Mouse (Mus musculus) liver, embryonic 11.5 days (tissue): ENCODE measurements at regions not wholly inside any gene's neighbourhood (a gene's known extent, or its start where the extent isn't known, plus 50 kb on each side); places are given as distances from the start of the nearest gene placed in this dataset.

Experiments
- ATAC-seq: fragments of 200-750 bp; cut with Nextera tagmentation; replicated peaks from 2 replicates; pipeline ENCODE4 v1.8.0; 2017; ENCODE audit warnings: moderate number of reproducible peaks, mild to moderate bottlenecking, moderate TSS enrichment, moderate library complexity; ENCODE audit not compliant: low FRiP score
- DNase-seq: peaks from one replicate; pipeline ENCODE4 v3.0.0-alpha.2; 2017; ENCODE audit warnings: low spot score
- H3K27ac ChIP-seq: fragments of 300-500 bp; sonication (generic); 2 replicates; pipeline ENCODE4 v1.5.1; 2014; ENCODE audit warnings: mild to moderate bottlenecking, low read depth, low read length, control low read depth
- H3K27me3 ChIP-seq: fragments of 300-500 bp; sonication (generic); replicated peaks from 2 replicates; pipeline ENCODE4 v1.6.1; 2014; ENCODE audit warnings: low read length, mixed read lengths; ENCODE audit not compliant: control insufficient read depth, insufficient read depth
- H3K36me3 ChIP-seq: fragments of 300-500 bp; sonication (generic); 2 replicates; pipeline ENCODE4 v1.6.1; 2014; ENCODE audit warnings: mild to moderate bottlenecking, low read length, moderate library complexity, mixed read lengths; ENCODE audit not compliant: control insufficient read depth, insufficient read depth
- H3K4me1 ChIP-seq: fragments of 300-500 bp; sonication (generic); replicated peaks from 2 replicates; pipeline ENCODE4 v1.6.1; 2014; ENCODE audit warnings: low read length, mixed read lengths; ENCODE audit not compliant: control insufficient read depth, insufficient read depth
- H3K4me2 ChIP-seq: fragments of 300-500 bp; sonication (generic); 2 replicates; pipeline ENCODE4 v1.6.1; 2014; ENCODE audit warnings: mild to moderate bottlenecking, control low read depth, moderate library complexity
- H3K4me3 ChIP-seq: fragments of 300-500 bp; sonication (generic); 2 replicates; pipeline ENCODE4 v1.5.1; 2014; ENCODE audit warnings: low read depth, low read length, control low read depth
- H3K9ac ChIP-seq: fragments of 300-500 bp; sonication (generic); 2 replicates; pipeline ENCODE4 v1.6.1; 2014; ENCODE audit warnings: low read depth, low read length, control low read depth
- H3K9me3 ChIP-seq: fragments of 300-500 bp; sonication (generic); 2 replicates; pipeline ENCODE4 v1.6.1; 2016; ENCODE audit warnings: low read length, inconsistent platforms, mixed read lengths; ENCODE audit not compliant: control insufficient read depth
- WGBS: fragments of 180-500 bp; shearing (Covaris S2); extraction: QIAGEN DNeasy Blood & Tissue Kit; methylation state at CpG from one replicate; pipeline ENCODE4 v1.1.7; 2014; 5-methylcytosine and 5-hydroxymethylcytosine counted together

- no peaks in the 10 kb centered on the region for H3K9me3 ChIP-seq
- no peak overlapping the region for H3K4me2 ChIP-seq
- no peak overlapping the region for H3K9ac ChIP-seq
- no peak overlapping the region for H3K4me3 ChIP-seq
- DNase-seq (no peak), ATAC-seq (no peak)
- WGBS, result 68% methylated on average over 12 of the region's 12 CpGs
- no peaks in the 10 kb centered on the region for H3K27me3 ChIP-seq
- no peak overlapping the region for H3K27ac ChIP-seq
- H3K4me1 ChIP-seq, result no peaks in the 10 kb centered on the region
- no peaks in the 10 kb centered on the region for H3K36me3 ChIP-seq
Measured at GRCm38 (mm10) chr9:43961431-43961830, 81.8 kb upstream of the Thy1 start.

GRCm38 (mm10) chr9:43965171-43965570, 78.0 kb upstream of the Thy1 start:
- no peak overlapping the region for H3K4me3 ChIP-seq
- H3K36me3 ChIP-seq, result no peaks in the 10 kb centered on the region
- no peaks in the 10 kb centered on the region for H3K9me3 ChIP-seq
- no peak overlapping the region for H3K4me2 ChIP-seq
- H3K9ac ChIP-seq, result no peak overlapping the region
- DNase-seq (no peak), ATAC-seq (no peak)
- 55% methylated on average over 4 of the region's 4 CpGs for WGBS
- H3K27me3 ChIP-seq, result no peaks in the 10 kb centered on the region; the same call in 1 of the 2 replicates
- H3K4me1 ChIP-seq, result no peaks in the 10 kb centered on the region
- no peak overlapping the region for H3K27ac ChIP-seq

- no peak overlapping the region for H3K4me3 ChIP-seq
- no peaks in the 10 kb centered on the region for H3K9me3 ChIP-seq
- no peaks in the 10 kb centered on the region for H3K36me3 ChIP-seq
- ATAC-seq (no peak), DNase-seq (no peak)
- 83% methylated on average over 5 of the region's 5 CpGs for WGBS
- no peak overlapping the region for H3K4me2 ChIP-seq
- no peaks in the 10 kb centered on the region for H3K4me1 ChIP-seq
- H3K9ac ChIP-seq, result no peak overlapping the region
- H3K27ac ChIP-seq, result no peak overlapping the region
- no peaks in the 10 kb centered on the region; the same call in 1 of the 2 replicates for H3K27me3 ChIP-seq
Measured at GRCm38 (mm10) chr9:43965811-43966210, 77.4 kb upstream of the Thy1 start.

GRCm38 (mm10) chr9:43970043-43970795, 73.0 kb upstream of the Thy1 start:
- 59% methylated on average over 9 of the region's 9 CpGs for WGBS
- DNase-seq, result no peak
- H3K9me3 ChIP-seq, result no peaks in the 10 kb centered on the region

GRCm38 (mm10) chr9:43970858-43971257, 72.3 kb upstream of the Thy1 start:
- Histone ChIP-seq H3K9me3 (no peaks in the 10 kb centered on the region), H3K4me1 (no peaks in the 10 kb centered on the region), H3K4me3 (no peak overlapping the region), H3K27ac (no peak overlapping the region), H3K27me3 (no peaks in the 10 kb centered on the region; the same call in 1 of the 2 replicates), H3K36me3 (no peaks in the 10 kb centered on the region), H3K9ac (no peak overlapping the region), H3K4me2 (no peak overlapping the region)
- 43% methylated on average over 3 of the region's 3 CpGs for WGBS
- ATAC-seq, result no peak
- DNase-seq, result no peak

More at GRCm38 (mm10) chr9:43970043-43970795, 73.0 kb upstream of the Thy1 start:
- Histone ChIP-seq H3K27me3 (no peaks in the 10 kb centered on the region; the same call in 1 of the 2 replicates), H3K9ac (no peak overlapping the region), H3K4me2 (no peak overlapping the region), H3K4me1 (no peaks in the 10 kb centered on the region), H3K4me3 (no peak overlapping the region), H3K36me3 (no peaks in the 10 kb centered on the region), H3K27ac (no peak overlapping the region)
- no peak for ATAC-seq

- WGBS, result 10% methylated on average over 3 of the region's 3 CpGs
- H3K4me1 ChIP-seq, result no peaks in the 10 kb centered on the region
- ATAC-seq (no peak), DNase-seq (no peak)
- H3K4me2 ChIP-seq, result no peak overlapping the region
- H3K9me3 ChIP-seq, result no peaks in the 10 kb centered on the region
- H3K36me3 ChIP-seq, result no peaks in the 10 kb centered on the region
- no peak overlapping the region for H3K4me3 ChIP-seq
- no peaks in the 10 kb centered on the region; the same call in 1 of the 2 replicates for H3K27me3 ChIP-seq
- H3K9ac ChIP-seq, result no peak overlapping the region
- no peak overlapping the region for H3K27ac ChIP-seq
Measured at GRCm38 (mm10) chr9:43972290-43972689, 70.9 kb upstream of the Thy1 start.

- no peak for DNase-seq
- WGBS, result 62% methylated on average over 2 of the region's 2 CpGs
- no peaks in the 10 kb centered on the region for H3K27me3 ChIP-seq
Measured at GRCm38 (mm10) chr9:43975405-43975804, 67.8 kb upstream of the Thy1 start.

GRCm38 (mm10) chr9:43976366-43976765, 66.8 kb upstream of the Thy1 start:
- DNase-seq (no peak), ATAC-seq (no peak)
- no peaks in the 10 kb centered on the region for H3K36me3 ChIP-seq
- H3K27me3 ChIP-seq, result no peaks in the 10 kb centered on the region
- 75% methylated on average over 5 of the region's 5 CpGs for WGBS
- no peak overlapping the region for H3K27ac ChIP-seq
- no peaks in the 10 kb centered on the region for H3K4me1 ChIP-seq
- no peak overlapping the region for H3K4me3 ChIP-seq
- no peak overlapping the region for H3K9ac ChIP-seq
- H3K9me3 ChIP-seq, result no peaks in the 10 kb centered on the region
- H3K4me2 ChIP-seq, result no peak overlapping the region

More at GRCm38 (mm10) chr9:43975405-43975804, 67.8 kb upstream of the Thy1 start:
- no peak overlapping the region for H3K4me3 ChIP-seq
- no peak for ATAC-seq
- no peaks in the 10 kb centered on the region for H3K36me3 ChIP-seq
- H3K9ac ChIP-seq, result no peak overlapping the region
- no peaks in the 10 kb centered on the region for H3K9me3 ChIP-seq
- no peaks in the 10 kb centered on the region for H3K4me1 ChIP-seq
- H3K27ac ChIP-seq, result no peak overlapping the region
- no peak overlapping the region for H3K4me2 ChIP-seq

- no peak overlapping the region for H3K4me3 ChIP-seq
- no peaks in the 10 kb centered on the region for H3K9me3 ChIP-seq
- H3K4me1 ChIP-seq, result no peaks in the 10 kb centered on the region
- WGBS, result 59% methylated on average over 3 of the region's 3 CpGs
- no peak overlapping the region for H3K9ac ChIP-seq
- DNase-seq (no peak), ATAC-seq (no peak)
- H3K36me3 ChIP-seq, result no peaks in the 10 kb centered on the region
- no peak overlapping the region for H3K4me2 ChIP-seq
- no peaks in the 10 kb centered on the region for H3K27me3 ChIP-seq
- H3K27ac ChIP-seq, result no peak overlapping the region
Measured at GRCm38 (mm10) chr9:43977773-43978172, 65.4 kb upstream of the Thy1 start.
